Mouse (Mus musculus): Measurements from ENCODE around the gene Smad1.

Smad1 gene

GRCm38 (mm10) chr8:79297763-79298162 lies 101.6 kb downstream of the Smad1 start:
- DNase-seq (ENCODE audit: low read depth, low spot score) = peak; percentile 39

- DNase-seq (ENCODE audit: low read depth, low spot score) = peak; percentile 20
These were observed 103.8 kb downstream of the Smad1 start for GRCm38 (mm10) chr8:79295276-79296105.

- peak; percentile 96 for DNase-seq (ENCODE audit: low read depth, low spot score)
These were observed 104.6 kb downstream of the Smad1 start, which contains the start of gene Mmaa for GRCm38 (mm10) chr8:79294610-79295275. Gene Mmaa (minus strand): TSS chr8:79294937.

- DNase-seq (ENCODE audit: low read depth, low spot score) = no peak
These were observed 105.5 kb downstream of the Smad1 start for GRCm38 (mm10) chr8:79293841-79294240.

DNA sequence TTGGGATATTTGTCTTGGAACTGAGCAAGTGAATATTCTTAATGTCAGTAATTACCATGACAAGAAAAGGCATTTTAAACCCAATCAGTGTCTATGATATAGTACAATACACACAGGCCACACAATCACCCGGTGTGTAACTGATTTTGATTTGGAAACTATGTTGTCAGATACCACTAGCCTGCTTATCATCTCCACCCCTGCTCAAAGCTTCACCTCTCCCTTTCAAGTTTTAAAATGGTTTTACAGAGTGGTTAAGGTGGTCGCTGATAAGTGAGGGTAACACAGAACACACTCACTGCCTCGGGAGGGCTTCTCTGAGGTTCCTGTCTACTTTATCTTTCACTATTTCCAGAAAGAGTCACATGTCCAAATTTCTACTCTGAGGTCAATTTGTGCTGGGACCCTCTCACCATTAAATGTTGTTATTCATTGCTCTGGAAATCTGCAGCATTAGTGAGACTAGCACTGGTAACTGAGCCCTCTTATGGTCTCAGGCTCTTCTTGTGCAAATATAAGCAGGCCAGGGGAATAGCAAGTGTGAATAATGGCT lies 106.5 kb downstream of the Smad1 start:
- DNase-seq (ENCODE audit: low read depth, low spot score) = no peak

GRCm38 (mm10) chr8:79289592-79289991 lies 109.7 kb downstream of the Smad1 start:
- DNase-seq (ENCODE audit: low read depth, low spot score) = no peak

GRCm38 (mm10) chr8:79288681-79289080 lies 110.6 kb downstream of the Smad1 start:
- DNase-seq (ENCODE audit: low read depth, low spot score) = no peak
